Mouse (Mus musculus): ENCODE results near the gene Dus3l.

Dus3l gene

DNA sequence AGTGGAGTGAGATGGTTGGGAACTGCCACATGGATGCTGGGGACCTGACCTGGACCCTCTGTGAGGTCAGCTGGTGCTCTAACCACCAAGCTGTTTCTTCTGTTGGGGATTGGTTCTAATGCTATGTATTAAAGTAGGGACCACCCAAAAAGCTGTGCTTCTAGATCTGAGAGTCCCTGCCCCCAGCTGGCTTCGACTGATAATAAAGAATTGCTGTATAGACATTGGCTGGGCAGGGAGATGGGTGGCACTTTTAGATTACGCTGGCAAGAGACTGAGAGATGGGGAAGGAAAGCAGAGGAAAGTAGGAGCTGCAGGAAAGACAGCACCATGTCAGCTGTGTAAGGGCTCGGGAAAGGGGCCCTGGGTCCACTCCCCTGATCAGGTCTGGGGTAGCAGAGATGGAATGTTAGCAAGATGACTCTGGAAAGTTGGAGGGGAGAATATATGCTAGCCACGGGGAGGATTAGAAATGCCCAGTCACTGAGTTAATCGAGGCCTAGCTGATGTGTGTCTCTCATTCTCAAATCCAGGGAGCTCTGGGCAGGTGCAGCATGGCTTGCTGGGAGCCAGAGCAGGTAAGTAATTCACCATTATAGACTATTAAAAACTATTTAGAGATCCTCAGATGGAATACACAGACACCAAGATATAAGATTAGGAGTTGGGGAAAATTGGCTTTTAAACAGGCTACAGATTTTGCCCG lies 29.2 kb downstream of the Dus3l start:
- no peak for DNase-seq

DNA sequence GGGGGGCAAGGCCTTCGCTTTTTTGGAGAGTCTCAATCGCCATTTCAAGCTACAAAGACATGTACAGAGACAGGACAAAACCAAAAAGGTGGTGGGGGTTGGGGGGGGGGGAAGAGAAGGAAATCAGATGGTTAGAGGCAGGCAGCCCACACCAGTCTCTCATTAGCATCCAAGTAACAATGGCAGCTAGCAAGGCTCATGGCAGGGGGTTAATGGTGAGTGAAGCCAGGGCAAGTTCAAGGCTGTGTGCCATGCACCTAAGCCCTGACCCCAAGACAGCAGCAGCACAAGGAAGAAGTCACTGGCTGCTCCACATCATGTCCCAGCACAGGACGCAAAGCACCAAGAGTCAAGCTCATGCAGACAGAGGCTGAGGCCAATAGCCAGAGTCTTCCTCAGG lies 34.7 kb downstream of the Dus3l start:
- no peak for DNase-seq

DNA sequence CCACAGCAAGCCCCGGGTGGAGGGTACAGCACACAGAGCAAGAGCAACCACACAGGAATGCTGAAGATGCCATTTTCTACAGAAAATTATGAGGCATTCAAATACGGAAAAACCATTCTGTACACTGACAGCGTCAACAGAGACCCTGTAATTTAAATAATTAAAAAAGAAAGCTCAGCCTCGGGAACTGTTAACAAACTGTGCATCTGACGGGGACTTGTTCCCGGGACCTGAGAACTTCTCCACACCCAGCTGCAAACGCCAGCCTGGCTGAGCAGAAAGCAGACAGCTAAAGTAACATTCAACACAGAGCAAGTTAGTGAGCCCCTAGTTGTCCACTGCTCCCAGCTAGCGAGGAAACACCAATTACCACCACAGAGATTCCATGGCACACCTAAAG lies 37.5 kb downstream of the Dus3l start:
- DNase-seq, result no peak

DNA sequence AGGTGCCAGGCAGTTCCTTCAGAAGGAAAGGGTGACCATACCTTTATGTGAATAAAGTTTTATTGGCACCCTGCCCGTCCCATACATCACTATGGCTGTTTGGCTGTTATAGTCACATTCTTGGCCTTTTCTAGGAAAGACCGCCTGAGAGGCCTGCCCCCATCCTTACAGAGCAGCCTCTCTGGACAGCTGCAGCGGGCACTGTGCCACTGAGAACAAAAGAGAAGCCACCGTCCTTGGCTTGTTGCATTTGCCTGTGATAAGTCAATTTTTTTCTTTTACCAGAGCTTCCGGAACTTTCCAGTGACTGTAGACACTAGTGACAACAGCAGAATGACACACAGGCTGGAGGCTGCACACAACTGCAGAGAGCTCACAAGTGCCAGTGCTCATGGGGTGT lies 40.4 kb downstream of the Dus3l start:
- no peak for DNase-seq

DNA sequence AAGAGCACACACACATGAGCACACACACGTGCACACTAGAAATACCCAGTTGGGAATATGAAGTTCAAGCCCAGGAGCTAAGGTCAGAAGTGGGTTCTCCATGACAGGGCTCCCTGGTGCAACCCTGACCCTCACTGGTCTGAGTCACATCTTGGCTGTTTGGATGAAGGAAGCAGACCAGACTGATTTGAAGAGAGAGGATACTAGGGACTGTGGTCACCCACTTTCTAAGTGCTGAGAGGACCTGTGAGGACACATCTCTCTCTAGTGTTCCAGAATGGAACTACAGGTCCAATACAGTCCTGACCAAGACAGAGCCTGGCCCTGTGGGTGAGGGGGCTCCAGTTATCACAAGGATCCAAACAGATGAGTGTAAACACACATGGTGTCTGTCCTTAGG lies 41.2 kb downstream of the Dus3l start:
- DNase-seq, result no peak

DNA sequence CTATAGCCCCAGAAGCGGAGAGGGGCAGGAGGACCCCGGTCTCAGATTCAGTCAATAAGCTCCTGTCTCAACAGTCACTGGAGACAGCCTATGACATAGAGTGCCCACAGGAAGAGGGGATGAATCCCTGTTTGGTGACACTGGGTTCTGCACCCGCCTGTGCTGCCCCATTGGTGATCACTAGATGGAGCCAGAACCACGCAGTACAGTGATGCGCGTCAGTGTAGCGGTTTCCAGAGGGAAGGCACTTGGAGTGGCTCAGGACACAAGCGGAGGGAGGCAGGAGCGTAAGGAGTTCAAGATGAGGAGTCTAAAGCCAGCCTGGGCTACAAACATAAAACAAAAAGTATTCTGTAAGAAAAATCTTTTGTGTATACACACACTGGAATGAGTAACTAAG lies 44.0 kb downstream of the Dus3l start:
- DNase-seq, result peak; percentile 66

DNA sequence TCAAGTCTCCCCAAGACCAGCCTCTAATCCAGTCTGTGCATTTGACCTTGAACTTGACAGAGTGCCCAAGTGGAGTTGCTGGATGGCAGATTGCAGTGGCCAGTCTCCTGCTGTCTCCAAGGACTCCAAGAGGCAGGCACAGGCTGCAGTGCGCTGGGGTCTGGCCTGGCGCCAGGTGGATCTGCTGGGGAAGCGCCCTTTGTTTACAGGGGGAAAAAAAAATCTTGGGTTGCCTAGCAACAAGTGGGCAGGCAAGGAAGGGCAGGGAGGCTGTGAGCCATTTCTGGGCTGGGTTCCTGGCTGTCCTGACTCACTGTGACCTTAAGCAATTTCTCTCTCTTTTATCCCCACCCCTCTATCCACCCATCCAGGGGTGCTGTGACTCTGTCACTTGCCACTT lies 45.7 kb downstream of the Dus3l start:
- peak; percentile 46 for DNase-seq

DNA sequence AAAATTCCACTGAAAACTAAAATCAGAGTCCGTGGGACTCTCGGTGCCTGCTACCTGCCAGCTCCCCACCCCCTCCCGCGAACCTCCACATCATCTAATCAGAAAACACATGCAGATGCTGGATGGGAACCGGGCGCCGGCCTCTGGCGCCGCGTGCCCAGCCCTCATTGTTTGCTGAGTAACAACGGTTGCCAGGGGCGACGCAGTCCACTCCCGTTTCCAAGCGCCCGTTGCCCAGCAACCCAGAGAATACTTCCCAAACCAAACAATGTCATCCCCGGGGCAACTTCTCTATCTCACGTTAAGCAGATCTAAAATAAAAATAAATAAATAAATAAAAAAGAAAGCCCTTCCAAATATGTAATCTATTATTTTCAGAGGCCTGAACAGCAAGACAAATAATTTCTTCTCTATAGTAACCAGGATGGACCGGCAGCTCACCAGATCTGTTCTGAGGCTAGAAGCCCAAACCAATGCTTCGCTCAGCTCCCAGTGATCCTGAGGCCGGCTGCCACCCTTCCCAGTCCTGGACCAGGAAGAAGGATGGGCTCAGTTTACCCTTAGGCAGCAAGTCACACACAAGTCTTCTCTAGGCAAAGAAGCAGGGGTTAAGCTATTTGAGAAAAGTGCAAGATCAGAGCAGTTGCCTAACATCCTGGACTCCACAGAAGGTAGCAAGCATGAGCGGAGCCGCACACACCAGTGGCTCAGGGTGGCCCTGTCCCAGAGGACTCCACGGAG lies 49.9 kb downstream of the Dus3l start:
- DNase-seq, result peak; percentile 16

DNA sequence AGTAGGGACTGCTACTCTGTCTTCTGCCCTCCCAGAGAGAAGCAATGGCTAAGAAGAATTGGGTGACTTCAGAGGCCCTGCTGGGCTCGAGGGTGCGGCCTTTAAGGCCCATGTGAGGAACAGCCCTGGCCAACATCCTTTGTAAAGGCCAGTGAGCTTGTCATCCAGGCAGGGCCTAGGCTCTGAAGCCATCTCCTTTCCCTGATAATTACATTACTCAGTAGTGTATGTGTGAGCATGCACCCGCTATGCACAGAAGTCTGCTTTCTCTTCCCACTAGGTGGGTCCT lies 50.4 kb downstream of the Dus3l start:
- DNase-seq, result no peak

DNA sequence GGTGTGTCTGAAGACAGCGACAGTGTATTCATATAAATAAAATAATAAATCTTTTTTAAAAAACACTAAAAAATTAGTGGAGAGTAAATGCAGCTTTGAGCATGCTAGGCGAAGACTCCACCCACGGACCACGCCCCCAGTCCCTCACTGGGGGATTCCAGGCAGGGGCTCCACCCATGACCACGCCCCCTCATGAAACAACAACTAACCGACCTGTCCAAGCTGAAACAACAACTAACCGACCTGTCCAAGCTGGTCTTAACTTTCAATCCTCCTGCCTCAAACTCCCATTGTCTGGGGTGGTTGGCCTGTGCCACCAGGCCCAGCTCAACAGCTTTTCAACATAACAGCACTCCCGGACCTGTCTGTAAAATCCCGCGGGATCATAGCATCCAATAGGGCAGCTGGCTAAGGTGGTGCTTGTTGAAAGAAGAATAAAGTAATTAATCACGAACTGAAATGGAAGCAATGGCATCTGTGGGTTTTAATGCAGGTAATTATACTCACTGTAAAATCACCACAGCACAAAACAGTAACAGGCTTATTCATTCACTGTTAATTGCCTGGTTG lies 53.6 kb downstream of the Dus3l start:
- DNase-seq, result no peak

DNA sequence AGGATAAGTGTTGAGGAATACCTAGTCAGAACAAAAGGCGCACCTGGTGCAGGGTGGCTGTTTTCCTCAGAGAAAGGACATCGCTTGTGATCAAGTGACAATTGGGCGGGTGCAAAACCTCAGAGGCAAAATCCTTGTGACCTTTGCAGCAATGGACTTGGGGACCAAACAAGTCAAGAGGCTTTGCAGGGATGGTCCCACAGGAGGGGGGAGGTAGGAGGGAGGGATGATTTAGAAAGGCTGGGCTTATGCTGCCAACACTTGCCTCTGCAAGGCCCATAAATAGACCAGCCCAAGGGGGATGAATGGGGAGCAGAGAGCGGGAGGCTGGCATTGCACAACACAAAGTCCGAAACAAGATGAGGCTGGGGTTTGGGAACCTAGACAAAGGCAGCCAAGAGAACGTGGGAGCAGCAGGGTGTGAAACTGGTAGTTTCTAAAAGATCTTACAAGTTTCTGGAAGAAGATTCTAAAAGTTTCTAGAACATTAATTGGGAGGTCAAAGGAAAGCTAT lies 54.5 kb downstream of the Dus3l start:
- no peak for DNase-seq

Data from cerebellum, adult 11 months (tissue).